Mouse (Mus musculus): ENCODE data around the gene Ippk. TPM values are rescaled to one million over a fixed set of nuclear protein-coding genes. Genes with fewer than 3 reads are reported as not detected.

The Ippk gene
- polyA plus RNA-seq, 1 experiment, result 10.4 TPM

- Histone ChIP-seq H3K4me1 (ENCODE audit: control insufficient read depth, insufficient read depth, low read length) (no peaks in the 10 kb centered on the region; the same call in 1 of the 2 replicates), H3K4me3 (ENCODE audit: insufficient read depth, low read length) (no peak overlapping the region), H3K27ac (ENCODE audit: insufficient read depth, low read length) (no peak overlapping the region)
- no peak for TF ChIP-seq POLR2A (IDR thresholded peaks at IDR 0.05; ENCODE audit: low read depth, low read length)
- TF ChIP-seq CTCF (IDR thresholded peaks at IDR 0.05; ENCODE audit: borderline replicate concordance, insufficient read depth, low read length), result no peak
These were observed 51.1 kb downstream of the Ippk start for GRCm38 (mm10) chr13:49471981-49472675.

GRCm38 (mm10) chr13:49472676-49473005 lies 51.6 kb downstream of the Ippk start:
- no peak for TF ChIP-seq POLR2A (IDR thresholded peaks at IDR 0.05; ENCODE audit: low read depth, low read length)
- TF ChIP-seq CTCF (IDR thresholded peaks at IDR 0.05; ENCODE audit: borderline replicate concordance, insufficient read depth, low read length), result no peak
- Histone ChIP-seq H3K27ac (ENCODE audit: insufficient read depth, low read length) (no peak overlapping the region), H3K4me3 (ENCODE audit: insufficient read depth, low read length) (no peak overlapping the region), H3K4me1 (ENCODE audit: control insufficient read depth, insufficient read depth, low read length) (no peaks in the 10 kb centered on the region)

- H3K4me3 ChIP-seq (ENCODE audit: insufficient read depth, low read length), result no peak overlapping the region
- TF ChIP-seq CTCF (IDR thresholded peaks at IDR 0.05; ENCODE audit: borderline replicate concordance, insufficient read depth, low read length), result no peak
- no peak for TF ChIP-seq POLR2A (IDR thresholded peaks at IDR 0.05; ENCODE audit: low read depth, low read length)
- H3K4me1 ChIP-seq (ENCODE audit: control insufficient read depth, insufficient read depth, low read length), result no peaks in the 10 kb centered on the region
- no peak overlapping the region for H3K27ac ChIP-seq (ENCODE audit: insufficient read depth, low read length)
These were observed 56.8 kb downstream of the Ippk start for GRCm38 (mm10) chr13:49477887-49478286.

DNA sequence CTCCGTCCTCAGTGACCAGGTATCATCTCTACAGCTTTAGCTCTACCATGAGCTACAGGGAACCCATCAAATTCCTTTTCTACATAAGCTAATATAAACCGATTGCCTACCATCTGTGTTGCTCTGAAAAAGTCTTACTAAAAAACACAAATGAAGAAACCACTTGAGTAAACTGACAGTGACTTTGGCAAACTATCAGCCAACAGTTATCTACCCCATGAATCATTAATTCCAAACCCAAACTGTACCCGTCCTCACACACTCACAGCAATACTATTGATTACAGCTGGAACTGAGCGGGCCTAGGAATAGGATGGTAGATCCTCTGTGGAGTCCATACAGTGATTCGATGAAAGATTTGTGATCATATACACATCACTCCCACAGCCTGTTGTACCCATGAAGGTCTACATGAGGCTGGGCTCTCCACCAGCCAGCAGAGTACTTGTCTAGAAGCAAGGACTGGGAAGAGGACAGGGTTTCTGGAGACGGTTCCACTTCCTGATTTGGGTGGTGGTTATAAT lies 57.9 kb downstream of the Ippk start:
- Histone ChIP-seq H3K4me1 (ENCODE audit: control insufficient read depth, insufficient read depth, low read length) (no peaks in the 10 kb centered on the region), H3K4me3 (ENCODE audit: insufficient read depth, low read length) (no peak overlapping the region), H3K27ac (ENCODE audit: insufficient read depth, low read length) (no peak overlapping the region; the same call in 1 of the 2 replicates)
- TF ChIP-seq CTCF (IDR thresholded peaks at IDR 0.05; ENCODE audit: borderline replicate concordance, insufficient read depth, low read length) (no peak), POLR2A (IDR thresholded peaks at IDR 0.05; ENCODE audit: low read depth, low read length) (no peak)

DNA sequence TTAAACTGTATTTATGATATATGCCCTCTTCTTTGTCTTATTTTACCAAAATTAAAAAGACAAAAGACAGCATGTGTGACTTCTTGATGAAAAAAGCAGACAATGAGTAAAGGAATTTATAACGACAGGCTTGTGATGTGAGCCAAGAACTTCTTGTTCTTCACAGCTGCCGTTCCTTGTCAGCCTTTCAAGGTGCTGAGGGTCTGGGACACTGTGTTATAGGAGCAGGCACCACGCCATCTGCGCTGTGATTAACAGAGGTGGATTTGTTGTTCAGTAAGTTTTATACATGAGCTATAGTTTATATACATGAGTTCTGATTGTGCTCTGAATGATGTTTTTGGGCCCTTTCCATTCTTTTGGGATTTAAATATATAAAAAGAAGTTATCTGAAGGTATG lies 58.4 kb downstream of the Ippk start:
- TF ChIP-seq CTCF (IDR thresholded peaks at IDR 0.05; ENCODE audit: borderline replicate concordance, insufficient read depth, low read length) (no peak), POLR2A (IDR thresholded peaks at IDR 0.05; ENCODE audit: low read depth, low read length) (no peak)
- Histone ChIP-seq H3K4me1 (ENCODE audit: control insufficient read depth, insufficient read depth, low read length) (no peaks in the 10 kb centered on the region), H3K4me3 (ENCODE audit: insufficient read depth, low read length) (no peak overlapping the region), H3K27ac (ENCODE audit: insufficient read depth, low read length) (no peak overlapping the region; the same call in 1 of the 2 replicates)

DNA sequence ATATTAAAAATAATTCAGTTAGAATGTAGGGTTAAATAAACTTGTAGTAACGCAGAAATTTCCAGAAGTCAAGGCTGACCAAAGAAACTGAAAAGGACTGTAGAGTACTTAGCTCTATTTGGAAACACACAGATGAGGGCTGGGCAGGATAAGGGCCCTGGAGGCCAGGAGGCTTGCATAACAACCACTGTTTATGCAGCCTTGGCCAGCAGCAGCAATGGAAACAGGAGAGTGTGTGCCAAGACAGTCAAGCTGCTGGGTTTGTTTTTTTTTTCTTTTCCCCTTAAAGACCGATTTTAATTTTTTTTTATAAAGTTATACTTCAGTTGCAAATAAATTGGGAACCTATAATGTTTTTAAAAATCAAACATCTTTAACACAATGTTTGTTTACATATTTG lies 59.0 kb downstream of the Ippk start:
- TF ChIP-seq CTCF (IDR thresholded peaks at IDR 0.05; ENCODE audit: borderline replicate concordance, insufficient read depth, low read length) (no peak), POLR2A (IDR thresholded peaks at IDR 0.05; ENCODE audit: low read depth, low read length) (no peak)
- H3K4me3 ChIP-seq (ENCODE audit: insufficient read depth, low read length), result no peak overlapping the region
- H3K27ac ChIP-seq (ENCODE audit: insufficient read depth, low read length), result no peak overlapping the region
- H3K4me1 ChIP-seq (ENCODE audit: control insufficient read depth, insufficient read depth, low read length), result no peaks in the 10 kb centered on the region

DNA sequence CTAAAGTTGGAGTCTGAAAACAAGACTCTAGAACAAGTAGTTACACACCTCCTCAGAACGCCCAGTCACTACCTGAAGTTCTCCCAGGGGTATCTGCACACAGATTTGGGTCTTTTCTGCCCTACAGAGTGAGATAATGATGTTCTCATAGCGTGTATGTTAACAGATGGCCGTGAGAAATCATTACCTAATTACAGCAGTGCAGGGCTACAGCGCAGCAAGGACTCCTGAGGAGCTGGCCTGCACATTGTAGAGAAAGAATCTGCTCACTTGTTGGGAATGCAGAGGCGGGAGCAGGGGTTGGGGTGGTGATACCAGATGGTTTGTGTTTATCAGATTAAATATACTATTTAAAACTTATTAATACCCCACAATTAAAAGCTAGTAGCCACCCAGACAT lies 59.5 kb downstream of the Ippk start:
- TF ChIP-seq CTCF (IDR thresholded peaks at IDR 0.05; ENCODE audit: borderline replicate concordance, insufficient read depth, low read length) (no peak), POLR2A (IDR thresholded peaks at IDR 0.05; ENCODE audit: low read depth, low read length) (no peak)
- no peak overlapping the region for H3K4me3 ChIP-seq (ENCODE audit: insufficient read depth, low read length)
- peak overlapping the region; percentile 92 for H3K27ac ChIP-seq (ENCODE audit: insufficient read depth, low read length)
- no peaks in the 10 kb centered on the region for H3K4me1 ChIP-seq (ENCODE audit: control insufficient read depth, insufficient read depth, low read length)

DNA sequence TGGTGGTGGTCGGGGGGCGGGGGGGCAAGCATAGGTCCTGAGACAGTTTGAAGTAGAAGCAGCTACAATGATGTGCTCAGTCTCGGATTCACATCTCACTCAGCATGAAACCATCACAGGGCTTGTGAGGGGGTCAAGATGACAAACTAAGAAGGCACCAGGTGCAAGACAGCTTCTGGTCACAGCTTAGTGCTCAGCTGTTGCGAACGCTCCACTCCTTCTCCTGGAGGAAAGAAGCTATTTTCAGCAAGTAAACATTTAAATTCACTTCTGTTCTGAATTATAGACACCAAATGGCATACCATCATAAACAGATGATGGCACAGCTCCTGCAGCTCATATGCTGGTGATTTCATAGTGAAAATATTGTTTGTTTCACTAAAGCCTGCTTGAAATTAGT lies 64.3 kb downstream of the Ippk start:
- no peak overlapping the region for H3K27ac ChIP-seq (ENCODE audit: insufficient read depth, low read length)
- no peak overlapping the region for H3K4me3 ChIP-seq (ENCODE audit: insufficient read depth, low read length)
- TF ChIP-seq POLR2A (IDR thresholded peaks at IDR 0.05; ENCODE audit: low read depth, low read length) (no peak), CTCF (IDR thresholded peaks at IDR 0.05; ENCODE audit: borderline replicate concordance, insufficient read depth, low read length) (no peak)
- peaks cover 2% of the 10 kb centered on the region; the same call in 1 of the 2 replicates for H3K4me1 ChIP-seq (ENCODE audit: control insufficient read depth, insufficient read depth, low read length)

DNA sequence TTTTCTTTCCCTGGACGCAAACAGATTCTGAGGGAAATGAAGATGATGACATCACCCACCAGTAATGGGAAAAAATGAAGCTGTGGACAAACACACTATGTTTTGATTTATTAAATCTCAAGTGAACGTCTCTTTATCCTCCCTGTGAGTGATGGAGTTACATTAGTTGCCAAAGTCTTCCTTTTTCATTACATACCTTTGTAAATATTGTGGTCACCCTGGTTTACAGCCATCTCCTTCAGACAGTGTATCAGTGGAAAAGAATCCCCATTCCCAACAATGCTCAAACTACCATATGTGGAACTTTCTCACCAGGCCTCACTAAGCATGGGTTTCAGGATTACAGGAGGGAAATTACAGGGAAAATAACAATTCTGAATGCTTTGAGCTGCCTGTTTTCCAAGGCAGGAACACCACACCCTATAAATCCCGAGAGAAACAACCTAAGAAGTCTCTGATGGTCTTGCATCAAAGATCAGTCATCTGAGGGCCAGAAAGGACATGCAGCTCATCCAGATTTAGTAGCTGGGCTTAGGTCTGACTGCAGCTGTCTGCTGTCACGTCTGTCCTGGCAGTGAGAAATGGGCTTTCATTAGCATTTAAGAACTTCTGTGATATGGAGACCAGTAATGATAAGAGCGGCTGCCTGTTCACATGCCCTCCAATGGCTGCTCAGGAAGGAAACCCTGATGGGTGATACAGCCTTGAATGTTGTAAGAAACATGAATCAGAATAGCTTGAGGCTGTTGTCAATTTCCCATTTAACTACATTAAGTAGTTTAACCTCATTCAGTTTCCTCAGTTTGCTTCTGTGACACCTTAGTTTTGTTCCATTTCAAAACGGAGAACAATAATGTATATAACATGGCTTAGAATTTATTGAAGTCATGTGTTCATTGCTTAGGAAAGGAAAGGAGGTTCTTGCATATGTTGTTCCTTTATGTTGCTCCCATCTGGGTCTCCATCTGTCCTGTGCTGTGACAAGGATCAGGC lies 71.6 kb downstream of the Ippk start, which contains the start of gene Tes3-ps:
Gene Tes3-ps (plus strand): TSS at position 943 of the 993 bp plus-strand sequence.
- Histone ChIP-seq H3K27ac (ENCODE audit: insufficient read depth, low read length) (peak within 1 kb of the TSS; percentile 93), H3K4me1 (ENCODE audit: control insufficient read depth, insufficient read depth, low read length) (peaks cover 9% of the 10 kb centered on the region), H3K4me3 (ENCODE audit: insufficient read depth, low read length) (no peak within 1 kb of the TSS)
- TF ChIP-seq POLR2A (IDR thresholded peaks at IDR 0.05; ENCODE audit: low read depth, low read length), result no peak; the same call in 1 of the 2 replicates
- TF ChIP-seq CTCF (IDR thresholded peaks at IDR 0.05; ENCODE audit: borderline replicate concordance, insufficient read depth, low read length), result no peak

All from embryonic fibroblast, embryonic 13.5 days (primary cell).